Mouse (Mus musculus) thymus, adult 2 months (tissue): ENCODE results near the gene Cdk17.

Experiments used
- CTCF ChIP-seq: fragments of 200-500 bp; IDR thresholded peaks from 2 replicates; pipeline ENCODE4 v1.5.1; 2012; ENCODE audit warnings: mild to moderate bottlenecking, control low read depth, low read length, moderate library complexity, borderline replicate concordance; ENCODE audit not compliant: control insufficient read depth, poor library complexity, insufficient read depth; ENCODE audit errors: extremely low read depth
- POLR2A ChIP-seq: fragments of 200-500 bp; IDR thresholded peaks from 2 replicates; pipeline ENCODE4 v1.6.1; 2012; ENCODE audit warnings: mild to moderate bottlenecking, low read length, control low read depth, moderate library complexity; ENCODE audit not compliant: control insufficient read depth, poor library complexity, insufficient read depth; ENCODE audit errors: extremely low read depth

GRCm38 (mm10) chr10:93288336-93288735 lies 127.7 kb downstream of the Cdk17 start:
- TF ChIP-seq CTCF, result no peak
- TF ChIP-seq POLR2A, result no peak
